Mouse (Mus musculus): ENCODE measurements around the gene Lrrtm4.
A peak's percentile ranks its signal among the peaks of the same experiment; 100 is the strongest.

Gene Lrrtm4

DNA sequence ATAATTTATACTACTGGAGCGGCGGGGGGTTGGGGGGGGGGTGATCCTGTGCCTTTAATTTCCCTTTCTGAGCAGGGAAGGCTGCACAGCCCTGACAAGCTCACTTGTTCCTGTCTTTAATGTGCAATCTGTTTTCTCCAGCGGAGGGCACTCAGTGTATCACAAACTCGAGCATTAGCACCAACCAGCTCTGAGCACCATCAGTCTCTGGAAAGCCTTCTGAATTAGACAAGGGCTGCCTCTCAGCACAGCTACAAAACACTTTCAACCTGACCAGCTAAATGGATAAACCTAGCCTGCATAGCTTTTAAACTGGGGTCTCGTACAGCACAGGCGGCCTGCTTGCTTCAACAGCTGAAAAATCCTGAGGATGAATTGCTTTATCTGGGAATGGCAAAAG, at the start of gene Lrrtm4:
TSS of gene Lrrtm4 (plus strand) at position 113 of the 400 bp plus-strand sequence.
- DNase-seq (ENCODE audit: low spot score in 2 of 2): peak; percentile 57 to 75

DNA sequence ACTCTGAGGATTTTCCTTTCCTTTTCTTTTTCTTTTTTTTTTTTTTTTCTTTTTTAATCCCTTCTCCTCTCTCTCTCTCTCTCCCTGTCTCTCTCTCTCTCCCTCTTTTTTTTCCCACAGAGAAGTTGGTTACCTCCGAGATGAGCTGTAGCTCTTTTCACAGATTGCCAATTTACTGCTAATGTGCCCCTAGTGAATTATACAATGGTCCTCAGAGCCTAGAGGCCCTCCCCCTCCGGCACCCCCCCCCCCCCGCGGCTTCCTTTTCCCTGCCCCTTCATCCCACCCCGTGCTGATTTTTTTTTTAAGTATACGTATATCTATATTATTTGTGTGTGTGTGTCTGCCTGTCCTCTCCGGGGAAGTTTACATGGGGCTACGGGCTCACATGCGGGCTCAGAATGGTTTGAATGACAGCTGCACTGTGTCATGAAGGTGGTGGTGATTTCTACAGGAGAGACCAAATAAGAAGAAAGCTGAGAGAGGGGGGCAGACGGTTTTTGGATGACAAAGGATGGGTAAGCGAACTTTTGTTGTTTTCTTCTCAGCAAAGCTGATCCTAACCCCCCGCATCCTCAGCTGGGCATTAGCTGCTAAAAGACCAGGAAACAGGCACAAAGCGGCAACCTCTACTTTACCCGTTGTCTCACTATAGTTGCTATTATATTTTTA, 648 bp downstream of the Lrrtm4 start:
- no peak for DNase-seq (ENCODE audit: low spot score in 2 of 2)

- no peak for DNase-seq (ENCODE audit: low spot score in 2 of 2)
Measured at GRCm38 (mm10) chr6:80019861-80020230, 1.2 kb downstream of the Lrrtm4 start.

DNA sequence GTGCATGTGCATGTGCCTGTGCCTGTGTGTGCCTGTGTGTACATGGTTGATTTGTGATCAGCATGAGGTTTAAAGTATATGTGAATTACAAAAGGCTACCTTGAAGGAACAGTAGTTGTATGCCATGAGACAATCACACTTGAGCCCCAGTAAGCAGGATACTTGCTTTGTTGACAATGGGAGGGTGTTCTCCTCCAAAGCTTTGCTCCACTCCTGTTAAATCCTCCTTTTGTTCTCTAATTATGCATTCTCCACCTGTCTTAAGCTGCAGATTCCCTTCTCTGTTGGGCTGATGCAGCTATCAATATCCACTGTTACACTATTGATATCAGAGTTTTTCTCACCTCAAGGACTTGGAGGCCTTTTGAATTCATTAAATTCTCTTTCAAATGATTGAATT, 38.2 kb downstream of the Lrrtm4 start:
- DNase-seq (ENCODE audit: low spot score in 2 of 2): no peak

DNA sequence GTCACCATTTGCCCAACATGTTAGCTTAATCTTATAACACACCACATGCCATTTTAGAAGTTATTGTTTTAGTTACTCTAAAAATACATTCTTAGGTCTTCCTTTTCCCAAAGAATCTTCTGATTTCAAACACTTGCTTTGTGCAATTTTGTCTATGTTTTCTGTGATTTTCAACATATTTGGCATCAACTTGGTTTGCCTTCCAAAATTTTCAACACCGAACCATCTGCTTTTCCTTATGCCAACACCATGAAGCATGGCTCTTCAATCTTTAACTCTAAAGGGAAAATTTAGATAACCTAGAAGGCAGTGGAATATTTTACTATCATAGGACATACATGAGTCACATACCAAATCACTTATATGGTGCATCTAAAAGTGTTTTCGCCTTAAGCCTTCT, 59.3 kb downstream of the Lrrtm4 start:
- no peak for DNase-seq (ENCODE audit: low spot score in 2 of 2)

GRCm38 (mm10) chr6:80079290-80079689, 60.6 kb downstream of the Lrrtm4 start:
- no peak for DNase-seq (ENCODE audit: low spot score in 2 of 2)

- DNase-seq (ENCODE audit: low spot score in 2 of 2): no peak
Measured at GRCm38 (mm10) chr6:80094909-80095308, 76.2 kb downstream of the Lrrtm4 start.

- DNase-seq (ENCODE audit: low spot score in 2 of 2): no peak
Measured at GRCm38 (mm10) chr6:80105343-80105742, 86.7 kb downstream of the Lrrtm4 start.

- no peak for DNase-seq (ENCODE audit: low spot score in 2 of 2)
Measured at GRCm38 (mm10) chr6:80105843-80106242, 87.2 kb downstream of the Lrrtm4 start.

- no peak for DNase-seq (ENCODE audit: low spot score in 2 of 2)
Measured at GRCm38 (mm10) chr6:80126419-80126818, 107.7 kb downstream of the Lrrtm4 start.

DNA sequence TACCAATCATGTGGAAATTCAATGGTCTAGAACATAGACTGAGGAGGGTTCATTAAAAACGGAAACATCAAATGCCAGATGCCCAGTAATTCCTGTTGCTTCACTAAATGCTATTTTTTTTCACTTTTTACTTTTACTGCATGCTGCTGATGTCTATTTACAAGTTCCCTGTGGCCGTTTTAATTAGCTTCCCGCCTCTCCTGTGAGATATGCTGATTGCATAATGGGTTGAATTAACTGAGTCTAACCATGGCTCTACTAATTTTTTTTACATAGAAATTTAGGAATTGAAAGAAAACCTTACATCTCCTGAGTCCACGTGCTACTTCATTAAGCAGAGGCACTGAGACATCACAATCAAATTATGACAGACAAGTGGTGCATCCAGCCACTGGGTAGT, 143.9 kb downstream of the Lrrtm4 start:
- DNase-seq (ENCODE audit: low spot score in 2 of 2): no peak

DNA sequence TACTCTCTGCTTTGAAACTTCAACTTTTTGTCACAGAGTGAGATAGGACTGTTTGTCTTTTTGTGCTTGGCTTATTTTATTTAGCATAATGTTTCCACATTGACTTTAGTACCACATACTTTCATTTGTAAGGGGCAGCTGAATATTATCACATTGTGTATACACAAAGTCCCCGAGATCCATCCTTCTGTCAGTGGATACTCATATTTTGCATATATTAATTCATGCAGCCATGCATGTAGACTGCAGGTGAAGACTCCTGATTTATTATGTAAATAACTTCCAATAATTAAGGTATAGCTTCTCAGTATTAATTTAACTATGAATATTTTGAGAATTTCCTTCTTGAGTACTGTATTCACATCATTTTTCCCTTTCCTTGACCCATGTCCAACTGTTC, 163.2 kb downstream of the Lrrtm4 start:
- DNase-seq (ENCODE audit: low spot score in 2 of 2): no peak

- DNase-seq (ENCODE audit: low spot score in 2 of 2): no peak
Measured at GRCm38 (mm10) chr6:80182353-80182752, 163.7 kb downstream of the Lrrtm4 start.

GRCm38 (mm10) chr6:80185489-80186113, 166.9 kb downstream of the Lrrtm4 start:
- no peak for DNase-seq (ENCODE audit: low spot score in 2 of 2)

- DNase-seq (ENCODE audit: low spot score in 2 of 2): no peak
Measured at GRCm38 (mm10) chr6:80186791-80187190, 168.1 kb downstream of the Lrrtm4 start.

GRCm38 (mm10) chr6:80209476-80209875, 190.8 kb downstream of the Lrrtm4 start:
- DNase-seq (ENCODE audit: low spot score in 2 of 2): no peak

- no peak for DNase-seq (ENCODE audit: low spot score in 2 of 2)
Measured at GRCm38 (mm10) chr6:80210281-80210680, 191.6 kb downstream of the Lrrtm4 start.

DNA sequence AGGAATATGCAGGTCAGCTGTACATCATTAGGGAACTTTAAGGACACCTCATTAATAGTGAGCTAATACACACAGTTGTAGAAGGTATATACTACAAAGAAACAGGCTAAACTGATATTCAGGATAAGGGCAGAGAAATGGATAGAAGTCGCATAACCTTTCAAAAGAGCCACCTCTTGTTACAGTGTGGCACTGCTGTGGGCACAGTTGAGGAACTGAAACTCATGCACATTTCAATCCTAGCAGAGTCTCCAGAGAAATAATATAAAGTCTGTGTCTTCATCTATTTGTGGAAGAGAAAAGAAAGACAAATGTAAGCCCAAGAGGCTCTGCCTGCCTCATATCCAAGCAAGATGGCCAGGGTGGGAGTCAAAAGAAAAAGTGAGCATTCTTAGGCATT, 242.9 kb downstream of the Lrrtm4 start:
- no peak for DNase-seq (ENCODE audit: low spot score in 2 of 2)

DNA sequence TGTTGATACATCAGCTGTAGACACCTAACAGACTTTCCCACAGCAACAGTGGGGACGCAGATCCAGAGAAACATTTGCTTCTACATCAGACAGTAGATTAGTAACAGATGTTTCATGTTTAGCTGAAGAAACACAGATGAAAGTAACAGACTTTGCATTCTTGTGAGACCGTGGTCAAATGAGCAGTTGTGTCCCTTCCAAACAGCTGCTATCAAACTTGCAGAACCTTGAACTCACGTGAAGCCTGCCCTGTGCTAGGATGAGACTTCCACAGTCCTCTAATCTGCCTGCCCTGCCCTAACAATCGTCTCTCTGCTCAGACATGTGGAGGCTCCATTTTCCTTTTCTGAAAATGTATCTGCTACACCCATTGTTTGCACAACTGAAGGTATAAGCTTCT, 245.3 kb downstream of the Lrrtm4 start:
- no peak for DNase-seq (ENCODE audit: low spot score in 2 of 2)

DNA sequence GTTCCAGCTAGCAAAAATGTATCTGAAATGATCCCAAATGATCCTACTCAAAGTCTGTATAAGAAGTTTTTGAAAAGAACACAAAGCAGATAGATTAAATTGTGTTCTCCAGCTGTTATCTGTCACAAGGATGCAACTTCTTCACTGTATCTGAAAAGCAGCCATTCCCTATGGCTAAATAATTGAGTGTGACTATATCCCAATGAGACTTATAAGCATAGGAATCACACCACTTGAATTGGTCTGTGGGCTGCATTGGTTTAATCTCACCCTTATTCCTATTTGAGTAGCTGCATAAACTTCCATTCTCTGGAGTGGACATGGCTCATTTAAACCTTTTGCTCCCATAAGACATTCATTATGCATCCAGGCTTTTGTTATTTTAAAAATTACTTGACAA, 245.9 kb downstream of the Lrrtm4 start:
- no peak for DNase-seq (ENCODE audit: low spot score in 2 of 2)

- DNase-seq (ENCODE audit: low spot score in 2 of 2): no peak
Measured at GRCm38 (mm10) chr6:80265746-80266145, 247.1 kb downstream of the Lrrtm4 start.

- DNase-seq (ENCODE audit: low spot score in 2 of 2): no peak
Measured at GRCm38 (mm10) chr6:80286968-80287367, 268.3 kb downstream of the Lrrtm4 start.

DNA sequence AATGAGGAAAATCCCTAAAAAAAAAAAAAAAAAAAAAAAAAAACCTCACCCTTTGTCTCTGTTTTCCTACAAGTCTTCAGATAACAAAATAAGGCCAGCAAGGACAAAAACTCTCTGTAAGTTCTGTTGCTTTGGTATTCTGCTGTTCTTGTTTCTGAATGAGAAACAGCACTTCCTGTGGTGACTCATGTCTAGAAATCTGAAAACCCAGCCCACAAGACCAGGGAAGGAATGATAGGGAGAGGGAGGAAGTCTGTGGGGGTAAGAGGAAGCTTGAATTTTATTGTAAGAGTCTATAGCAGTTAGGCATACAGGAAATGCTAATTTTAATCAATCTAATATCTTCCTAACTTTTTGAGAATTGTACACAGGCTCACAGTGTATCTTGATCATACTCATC, 283.2 kb downstream of the Lrrtm4 start:
- no peak for DNase-seq (ENCODE audit: low spot score in 2 of 2)

DNA sequence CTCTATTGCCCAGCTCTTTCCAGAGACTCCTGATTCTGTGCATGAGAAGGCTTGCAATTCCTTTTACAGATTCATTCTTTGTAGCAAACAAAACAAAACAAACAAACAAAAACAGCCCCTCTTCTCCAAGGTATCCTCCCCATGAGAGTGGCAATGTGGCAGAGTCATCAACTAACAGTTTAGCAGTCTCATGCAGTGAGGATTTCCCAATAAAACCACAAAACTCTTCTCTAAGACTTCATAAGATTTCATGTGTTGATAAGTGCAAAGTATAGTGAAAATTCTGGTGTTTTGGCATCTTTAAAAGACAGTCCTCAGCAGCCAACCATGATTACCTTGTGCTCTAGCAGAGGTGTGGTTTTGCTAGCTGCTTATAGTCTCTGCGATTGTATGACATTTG, 284.9 kb downstream of the Lrrtm4 start:
- DNase-seq (ENCODE audit: low spot score in 2 of 2): no peak
